Mouse (Mus musculus) CH12F3 (cell line): ENCODE results near the gene Map3k11.

Experiments used
- in situ Hi-C: fragments of 300-500 bp; cut with MboI; formaldehyde crosslinking; loops from 2 replicates; pipeline ENCODE4 v1.14.3; 2020; ENCODE audit warnings: low sequenced_read_pairs

The Map3k11 gene

DNA sequence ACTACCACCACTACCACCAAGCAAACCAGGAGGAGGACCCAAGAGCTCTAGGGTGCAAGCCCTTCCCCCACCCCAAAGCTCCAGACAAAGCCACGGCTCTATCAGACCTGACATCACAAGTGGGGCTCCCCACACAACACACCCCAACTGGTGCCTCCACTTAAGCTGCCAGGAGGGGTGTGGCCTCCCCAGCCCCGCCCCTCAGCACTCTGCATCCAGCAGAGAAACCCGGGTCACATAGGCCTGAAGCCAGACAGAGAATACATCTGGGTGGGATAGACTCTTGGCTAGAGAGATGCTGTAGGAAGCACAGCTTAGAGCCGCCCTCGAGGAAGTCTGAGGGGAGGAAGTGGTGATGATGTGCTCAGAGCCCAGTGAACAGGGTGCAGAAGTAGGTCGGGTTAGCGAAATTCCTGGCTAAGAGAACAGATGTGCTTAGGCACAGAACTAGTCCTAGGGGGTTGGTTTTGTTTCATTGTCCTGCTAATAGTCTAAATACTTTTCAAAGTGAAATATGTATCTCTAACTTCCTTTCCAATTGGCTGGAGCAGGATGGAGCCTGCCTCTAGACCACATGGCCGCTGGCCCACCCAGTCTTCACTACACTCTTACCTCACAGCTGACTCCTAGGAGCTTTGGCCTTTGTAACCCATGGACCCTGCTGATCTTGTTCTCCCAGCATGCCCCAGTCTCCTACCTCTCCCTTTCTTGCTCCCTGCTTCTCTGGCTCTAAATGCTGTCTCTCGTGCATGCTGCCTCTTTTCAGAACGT, 16.4 kb downstream of the Map3k11 start:
- in situ Hi-C loops: no loop called here

DNA sequence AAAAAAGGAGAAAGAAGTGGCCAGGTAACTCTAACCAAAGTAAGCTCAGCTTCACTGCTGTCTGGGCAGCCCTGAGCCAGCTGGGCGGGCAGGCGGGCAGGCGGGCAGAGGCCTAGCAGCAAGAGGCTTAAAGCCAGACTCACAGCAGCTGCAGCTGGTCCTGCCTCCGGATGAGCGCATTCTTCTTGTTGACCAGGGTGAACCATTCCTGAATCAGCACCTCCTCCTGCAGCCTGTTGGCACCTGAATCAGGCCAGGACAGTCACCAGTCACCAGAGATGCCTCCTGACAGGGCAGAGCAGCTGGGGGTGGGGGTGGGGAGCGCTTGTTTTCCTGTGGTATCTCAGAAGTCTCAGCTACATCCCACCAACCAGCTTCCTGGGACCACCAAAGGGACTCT, 21.5 kb downstream of the Map3k11 start:
- in situ Hi-C loops: no loop called here

DNA sequence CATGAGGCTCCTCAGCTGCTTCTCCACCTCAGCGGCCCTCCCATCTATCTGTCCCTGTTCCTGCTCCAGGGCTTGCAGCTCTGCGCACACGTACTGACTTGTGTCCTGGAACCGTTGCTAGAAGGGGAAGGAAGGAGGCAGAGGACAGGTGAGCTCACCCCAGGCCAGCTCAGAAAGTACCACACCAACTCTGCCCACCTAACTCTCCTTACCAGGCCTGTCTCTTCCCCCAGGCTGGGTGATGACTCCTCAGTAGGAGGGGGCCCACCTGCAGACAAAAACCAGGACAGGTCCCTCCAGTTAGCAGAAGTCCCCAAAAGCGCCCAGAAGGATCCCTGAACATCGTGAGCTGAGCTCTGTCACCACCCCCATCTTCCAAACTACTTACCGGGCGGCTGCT, 22.0 kb downstream of the Map3k11 start:
- in situ Hi-C loops: no loop called here

DNA sequence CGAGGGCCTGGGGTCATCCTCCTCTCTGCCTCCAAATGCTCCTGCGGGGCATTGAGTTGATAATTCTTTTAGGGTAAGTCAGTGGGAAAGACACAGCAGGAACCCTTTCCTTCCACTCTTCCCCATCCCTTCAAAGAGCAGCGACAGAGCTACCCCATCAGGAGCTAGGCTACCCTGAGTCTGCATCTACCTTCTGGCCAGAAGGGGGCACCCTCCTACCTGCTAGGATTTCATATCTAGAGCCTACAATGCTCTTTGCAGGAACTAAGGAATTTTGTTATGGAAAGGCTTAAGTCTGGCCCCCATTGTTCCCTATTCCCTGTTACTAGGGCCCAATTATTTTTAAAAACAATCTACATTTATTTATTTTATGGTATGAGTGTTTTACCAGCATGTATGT, 22.7 kb downstream of the Map3k11 start:
- in situ Hi-C loops: no loop called here

DNA sequence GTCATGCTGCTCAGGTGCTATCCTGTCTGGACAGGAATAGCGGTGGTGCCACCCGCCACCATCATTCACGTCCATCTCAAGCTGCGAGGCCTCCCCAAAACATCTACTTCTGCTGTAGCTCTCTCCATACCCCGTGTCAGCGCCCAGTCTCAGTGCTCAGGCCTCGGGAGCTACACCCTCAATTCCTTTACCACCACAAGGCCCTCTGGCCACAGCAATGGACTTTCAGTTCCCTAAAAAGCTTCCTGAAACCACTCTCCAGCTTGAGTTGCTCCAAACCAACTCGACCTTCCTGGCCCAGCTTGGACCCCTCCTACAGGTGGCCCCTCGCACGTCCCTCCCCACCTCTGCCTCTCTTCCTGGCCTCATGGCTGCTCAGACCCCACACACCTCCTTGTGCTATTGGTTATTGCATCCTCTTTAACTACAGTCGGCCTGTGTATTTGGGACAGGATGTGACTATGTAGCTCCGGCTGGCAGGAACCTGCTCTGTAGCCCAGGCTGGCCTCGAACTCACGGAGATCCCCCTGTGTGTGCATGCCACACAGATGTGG, 23.4 kb downstream of the Map3k11 start:
- in situ Hi-C loops: no loop called here

DNA sequence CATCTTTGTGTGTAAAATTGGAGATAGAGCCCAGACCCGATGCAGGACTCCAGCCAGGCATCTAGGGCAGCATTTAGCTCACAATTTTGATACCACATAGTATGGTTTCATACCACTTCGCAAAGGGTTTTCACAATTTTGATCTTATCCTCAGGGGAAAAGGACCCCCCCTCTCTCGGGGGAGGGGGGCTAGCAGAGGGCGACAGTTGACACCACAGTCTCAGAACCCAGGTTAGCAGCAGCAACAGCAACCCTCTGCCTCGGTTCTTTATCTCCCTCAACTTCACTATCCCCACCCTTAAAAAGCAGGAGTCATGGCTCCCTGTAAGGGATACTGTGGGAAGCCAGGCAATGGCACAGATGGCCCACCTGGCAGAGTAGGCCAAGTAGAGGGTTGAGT, 24.7 kb downstream of the Map3k11 start:
- in situ Hi-C loops: no loop called here

DNA sequence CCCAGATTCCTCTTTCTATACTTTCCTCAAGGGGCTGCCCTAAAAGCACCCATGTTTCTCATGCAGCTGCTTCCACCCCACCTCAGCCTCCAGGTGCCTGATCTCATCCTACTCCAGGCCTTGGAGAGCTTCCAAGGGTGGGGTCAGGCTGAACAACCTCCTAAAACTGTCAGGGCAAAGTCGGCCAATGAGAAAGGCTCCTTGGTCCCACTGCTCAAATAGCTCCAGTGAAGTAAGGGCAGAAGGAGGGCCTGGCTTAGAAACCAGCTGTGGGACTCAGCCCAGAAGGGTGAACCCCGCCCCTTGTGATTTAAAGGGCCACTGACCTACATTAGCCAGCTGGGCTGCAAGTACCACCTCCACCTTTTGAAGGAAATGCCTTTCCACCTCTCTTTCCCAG, 25.2 kb downstream of the Map3k11 start:
- in situ Hi-C loops: no loop called here

DNA sequence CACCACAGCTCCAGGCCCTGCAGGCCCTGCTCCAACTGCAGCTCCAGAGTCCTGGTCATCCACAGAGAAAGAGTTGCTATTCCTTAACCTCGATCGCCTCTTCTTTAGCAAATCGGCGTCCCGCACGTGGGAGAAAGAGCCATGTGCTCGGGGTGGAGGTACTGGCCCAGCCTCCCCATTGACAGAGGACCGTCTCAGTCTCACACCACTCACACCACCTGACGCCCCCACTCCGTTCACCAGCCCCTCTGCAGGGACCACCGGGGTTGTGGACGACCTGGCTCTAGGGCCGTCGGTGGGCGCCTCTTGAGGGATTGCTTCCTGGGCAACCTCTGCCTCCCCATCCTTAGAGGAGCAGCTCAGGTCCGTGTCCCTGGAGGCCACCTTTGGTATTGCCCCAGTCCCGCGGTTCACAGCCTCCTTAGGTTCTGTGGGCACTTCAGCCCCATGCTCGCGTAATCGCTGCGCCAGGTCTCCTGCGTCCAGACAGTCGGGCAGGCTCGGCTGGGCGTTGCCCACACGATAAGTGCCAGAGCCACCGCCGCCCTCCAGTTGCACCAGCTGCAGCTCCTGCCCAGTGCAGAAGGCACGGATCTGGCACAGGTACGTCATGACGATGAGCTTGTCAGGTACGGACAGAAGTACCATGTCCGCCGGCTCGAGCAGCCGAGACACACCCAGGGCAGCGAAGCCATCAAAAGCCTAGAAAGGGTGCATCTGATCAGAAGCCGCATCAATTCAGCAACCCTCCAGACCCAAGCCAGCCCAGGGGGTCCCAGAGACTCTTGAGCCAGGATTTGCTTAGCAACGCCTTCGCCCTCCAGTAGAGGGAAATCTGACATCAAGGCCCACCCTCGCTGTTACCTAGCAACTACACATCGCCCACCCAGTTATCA, 27.5 kb downstream of the Map3k11 start:
- in situ Hi-C loops: no loop called here

DNA sequence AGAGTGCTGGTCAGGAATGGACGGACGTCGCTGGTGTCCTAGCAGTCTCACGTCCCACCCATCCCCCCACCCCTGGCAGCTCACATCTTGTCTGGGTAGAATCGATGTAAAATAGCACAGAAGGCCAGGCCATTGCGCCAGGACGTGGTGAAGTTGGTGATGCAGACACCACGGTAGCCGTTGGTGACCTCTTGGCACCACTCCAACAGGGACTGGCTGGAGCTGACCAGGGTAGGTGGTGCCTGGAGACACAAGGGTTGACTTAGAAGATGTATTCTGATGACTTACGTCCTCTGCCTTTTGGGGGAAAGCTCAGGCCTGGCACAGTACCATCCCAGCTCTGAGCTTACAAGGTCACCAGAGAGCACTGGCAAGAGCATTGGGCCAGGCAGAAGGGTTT, 28.4 kb downstream of the Map3k11 start:
- in situ Hi-C loops: no loop called here

DNA sequence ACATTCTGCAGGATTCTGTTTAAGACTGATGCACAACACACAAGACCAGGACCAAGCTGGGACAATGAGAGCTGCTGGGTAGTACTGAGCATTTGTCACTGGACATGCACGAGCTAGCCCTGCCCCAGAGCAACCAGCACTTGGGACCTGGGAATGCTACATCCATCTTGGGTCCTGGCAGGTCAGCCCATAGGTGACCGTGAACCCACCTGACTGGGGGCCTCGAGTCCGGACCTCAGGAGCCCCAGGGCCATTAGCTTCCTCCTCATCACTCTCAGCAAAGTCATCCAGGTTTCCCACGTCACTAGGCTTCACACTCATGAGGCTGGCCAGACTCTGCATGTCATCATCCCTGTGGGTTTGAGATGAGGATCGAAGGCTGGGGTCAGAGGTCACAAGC, 32.7 kb downstream of the Map3k11 start:
- in situ Hi-C loops: no loop called here

DNA sequence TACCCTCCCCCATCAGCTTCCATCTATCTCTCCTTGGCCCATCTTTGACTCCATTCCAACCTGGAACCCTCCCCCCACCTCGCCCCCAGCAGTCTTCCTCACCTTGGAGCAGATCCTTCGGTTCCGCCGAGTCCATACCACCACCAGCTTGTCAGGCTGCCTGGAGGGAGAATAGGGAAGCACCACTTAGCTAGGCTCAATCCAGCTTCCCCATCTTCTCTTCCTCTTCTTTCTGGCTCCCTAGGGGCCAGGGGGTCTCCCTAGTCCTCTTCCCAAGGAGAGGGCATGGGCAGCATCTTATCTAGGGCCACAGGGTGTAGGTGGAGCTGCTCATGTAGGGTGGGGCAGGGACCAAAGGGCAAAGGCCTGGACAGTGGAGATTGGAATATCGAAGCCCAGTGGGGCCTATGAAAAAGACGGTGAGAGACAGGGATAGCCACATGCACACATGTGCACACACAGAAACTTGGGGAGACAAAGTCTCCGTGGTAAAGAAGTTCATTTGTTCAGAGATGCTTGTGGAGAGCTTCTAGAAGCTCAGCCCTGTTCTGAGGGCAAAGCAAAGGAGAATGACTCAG, 34.4 kb downstream of the Map3k11 start:
- in situ Hi-C loops: no loop called here

DNA sequence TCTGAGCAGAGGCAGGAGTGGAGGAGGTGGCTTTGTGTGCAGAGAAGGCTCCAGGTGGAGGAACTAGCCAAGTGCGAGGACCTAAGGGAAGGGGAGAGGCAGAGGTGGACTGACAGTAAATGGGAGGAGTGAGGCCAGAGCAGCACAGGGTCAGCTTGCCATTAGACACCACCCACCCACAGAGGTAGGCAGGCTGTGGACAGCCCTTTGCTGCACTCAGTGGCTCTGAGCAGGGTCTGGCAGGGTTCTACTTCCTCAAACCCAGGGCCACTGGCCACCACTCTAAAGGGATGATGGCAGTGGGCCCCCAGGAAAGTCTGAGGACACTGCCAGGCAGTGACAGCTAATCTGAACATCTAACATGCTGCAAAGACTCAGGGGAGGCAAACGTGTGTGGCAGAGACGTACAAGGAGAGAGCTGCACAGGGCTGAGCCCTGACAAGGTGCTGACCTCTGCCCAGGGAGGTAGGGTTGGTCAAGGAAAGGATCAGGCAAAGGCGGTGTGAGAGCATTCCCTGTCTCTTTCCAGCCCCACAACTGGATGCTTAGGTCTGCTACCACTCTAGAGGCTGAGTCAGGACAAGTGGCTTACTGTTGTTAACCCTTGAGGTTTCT, 35.5 kb downstream of the Map3k11 start:
- in situ Hi-C loops: no loop called here

DNA sequence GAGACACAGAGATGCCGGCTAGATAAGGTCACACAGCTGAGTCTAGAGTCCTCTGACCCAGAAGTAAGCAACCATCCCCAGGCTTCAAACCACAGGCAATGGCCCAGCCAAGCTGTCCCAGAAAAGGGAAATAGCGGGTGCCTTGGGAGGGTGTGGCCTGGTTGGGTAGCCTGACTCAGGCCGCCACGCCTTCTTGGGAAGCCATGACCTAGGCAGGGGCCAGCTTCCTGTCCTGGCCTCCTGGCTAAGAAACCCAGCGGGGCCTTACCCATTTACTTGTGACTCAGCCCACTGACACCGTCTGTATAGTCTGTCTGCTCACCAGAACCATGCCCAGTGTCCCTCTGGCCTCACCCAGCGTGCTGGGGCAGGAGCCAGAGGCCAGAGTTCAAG, 36.0 kb downstream of the Map3k11 start:
- in situ Hi-C loops: no loop called here

DNA sequence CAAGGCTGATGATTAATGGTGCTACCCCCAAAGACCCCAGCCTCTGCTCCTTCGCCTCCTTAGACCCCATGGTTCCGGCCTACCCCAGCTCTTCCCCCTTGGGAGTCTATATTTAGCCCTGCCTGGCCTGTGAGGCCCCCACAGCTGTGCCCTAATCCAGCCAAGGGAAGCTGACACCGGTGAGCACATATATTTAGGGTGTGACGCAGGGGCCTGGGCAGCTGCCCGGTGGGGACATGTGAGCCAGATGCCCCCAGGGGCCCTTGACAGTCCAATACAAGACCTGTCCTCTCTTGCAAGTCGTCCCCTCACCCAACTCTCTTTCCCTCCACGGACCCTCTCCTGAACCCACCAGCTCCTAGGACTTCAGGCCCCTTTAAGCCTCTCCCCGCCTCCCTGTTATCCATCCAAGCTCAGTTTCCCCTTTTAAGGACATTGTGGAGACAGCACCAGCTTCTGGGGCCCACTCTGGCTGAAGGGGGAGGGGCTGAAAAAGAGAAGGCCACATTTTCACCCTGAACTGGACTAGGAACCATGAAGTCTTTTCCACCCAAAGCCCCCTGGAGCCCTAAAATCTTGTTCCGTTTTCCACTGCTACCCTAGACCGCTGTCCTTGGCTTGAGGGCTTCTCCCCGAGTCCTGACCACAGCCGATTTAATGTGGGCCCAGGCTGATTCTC, 36.6 kb downstream of the Map3k11 start:
- in situ Hi-C loops: no loop called here

DNA sequence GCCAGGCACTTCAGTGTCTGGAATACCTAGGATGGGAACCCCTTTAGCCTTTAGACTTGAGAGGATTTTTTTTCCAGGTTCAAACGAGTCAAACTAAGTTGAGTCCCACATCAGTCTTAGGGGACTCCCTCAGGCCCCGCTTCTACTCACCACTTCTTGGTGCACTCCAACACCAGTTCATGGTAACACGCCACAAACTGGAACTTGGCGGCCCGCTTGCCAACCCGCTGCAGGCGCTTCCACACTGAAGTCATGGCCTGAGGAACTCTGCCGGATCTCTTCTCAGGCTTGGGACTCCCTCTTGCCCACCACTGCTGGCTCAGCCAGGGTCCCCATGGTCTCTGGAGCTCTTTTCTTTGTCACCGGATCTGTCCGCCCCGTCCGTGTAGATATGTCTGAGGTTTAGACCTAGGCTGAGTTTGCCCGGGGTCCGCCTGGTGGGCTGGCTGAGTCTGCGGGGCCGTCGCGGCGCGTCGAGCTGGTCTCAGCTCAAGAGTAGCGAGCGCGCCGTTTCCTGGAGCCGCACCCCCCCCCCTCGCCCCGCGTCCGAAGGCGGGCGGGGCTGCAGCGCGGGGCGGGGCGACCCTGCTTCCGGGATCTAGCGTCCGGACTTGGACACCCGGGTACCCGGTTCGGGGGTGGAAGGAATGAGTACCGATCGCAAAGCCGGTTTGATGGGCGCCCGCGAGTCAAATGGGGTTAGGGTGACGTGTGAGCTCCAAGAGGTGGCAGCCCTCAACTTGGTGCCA, 37.4 kb downstream of the Map3k11 start, which contains the start of gene Ehbp1l1:
Gene Ehbp1l1, minus strand, starts transcription at position 551 of the 749 bp plus-strand sequence.
- in situ Hi-C loops: no loop called here

DNA sequence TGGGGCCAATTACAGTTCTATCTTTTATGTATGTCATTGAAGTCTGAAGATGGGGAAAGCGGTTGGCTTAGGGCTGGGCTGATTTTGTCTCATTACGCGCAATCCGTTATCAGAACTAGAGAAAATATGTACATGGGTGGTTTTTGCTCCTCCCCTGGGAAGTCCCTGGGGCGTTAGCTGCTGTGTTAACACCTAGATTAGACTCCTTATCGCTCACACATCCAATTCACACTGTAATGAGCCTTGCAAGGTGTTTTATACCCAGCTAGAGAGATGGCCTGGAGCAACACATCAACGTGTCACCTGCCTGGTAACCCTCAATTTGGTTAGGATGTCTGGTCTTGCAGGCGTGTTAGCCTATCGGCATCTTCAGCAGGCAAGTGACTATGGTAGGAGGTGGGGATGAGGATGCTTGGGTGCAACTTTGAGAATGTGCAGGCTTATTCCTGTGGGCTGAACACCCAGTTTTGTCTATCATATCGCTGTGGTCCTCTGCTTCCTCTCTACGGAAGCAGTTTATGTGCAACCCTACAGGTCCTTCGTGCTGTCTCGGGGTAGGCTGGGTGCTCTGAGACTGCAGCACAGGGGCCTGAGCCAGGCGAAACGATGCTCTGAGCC, 38.5 kb downstream of the Map3k11 start:
- in situ Hi-C loops: no loop called here

DNA sequence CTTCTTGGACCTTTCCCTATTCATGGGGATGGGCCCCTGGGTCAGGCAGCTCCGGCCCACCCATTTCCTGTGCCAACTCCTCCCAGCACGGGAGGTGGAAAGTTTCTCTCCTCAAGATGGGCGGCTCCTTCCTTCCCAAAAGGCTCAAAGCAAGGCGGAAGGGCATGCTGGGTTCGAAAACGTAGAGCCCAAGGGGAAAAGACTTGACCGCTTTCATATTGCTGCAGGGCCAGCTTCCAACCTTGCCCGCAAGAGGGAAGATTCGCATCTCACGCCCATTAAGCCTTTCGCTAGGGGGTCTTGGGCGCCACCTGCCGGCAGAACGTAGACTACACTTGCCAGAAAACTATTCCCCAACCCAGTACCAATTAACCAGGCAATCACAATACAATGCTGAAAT, 39.2 kb downstream of the Map3k11 start:
- in situ Hi-C loops: no loop called here

DNA sequence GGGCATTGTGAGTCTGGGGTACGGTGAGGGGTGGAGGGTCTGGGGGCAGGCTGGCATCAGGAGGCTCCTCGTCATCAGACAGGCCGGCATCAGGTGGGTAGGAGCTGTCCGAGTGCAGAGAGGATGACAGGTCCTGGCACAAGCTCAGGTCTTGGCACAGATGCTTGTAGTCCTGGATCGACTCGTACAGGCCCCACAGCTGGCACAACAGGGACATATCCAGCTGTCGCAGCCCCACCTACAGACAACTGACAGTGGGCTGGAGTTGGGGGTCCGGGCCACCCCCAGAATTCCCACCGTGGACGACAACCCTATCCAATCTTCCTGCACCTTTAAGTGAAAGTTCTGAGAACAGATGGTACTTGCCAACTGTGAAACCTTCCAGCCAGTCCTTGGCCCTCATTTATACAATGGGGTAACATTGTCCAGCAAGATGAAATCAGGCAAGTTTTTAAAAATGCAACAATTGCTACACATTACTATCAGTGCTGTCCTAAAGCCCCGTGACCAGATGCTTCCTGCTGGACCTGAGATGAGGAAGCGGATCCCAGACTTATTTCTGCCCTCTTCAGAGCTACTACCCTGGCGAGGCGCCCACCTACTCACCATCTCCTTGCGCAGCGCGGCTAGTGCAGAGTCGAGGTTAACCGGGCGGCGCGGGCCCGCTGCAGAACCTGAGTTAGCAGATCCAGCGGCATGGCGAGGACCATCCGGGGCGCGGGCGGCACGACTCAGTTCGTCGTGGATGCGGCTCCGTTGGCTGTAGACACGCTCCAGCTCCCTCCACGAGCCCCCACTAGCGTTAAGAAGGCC, 40.3 kb downstream of the Map3k11 start:
- in situ Hi-C loops: no loop called here

DNA sequence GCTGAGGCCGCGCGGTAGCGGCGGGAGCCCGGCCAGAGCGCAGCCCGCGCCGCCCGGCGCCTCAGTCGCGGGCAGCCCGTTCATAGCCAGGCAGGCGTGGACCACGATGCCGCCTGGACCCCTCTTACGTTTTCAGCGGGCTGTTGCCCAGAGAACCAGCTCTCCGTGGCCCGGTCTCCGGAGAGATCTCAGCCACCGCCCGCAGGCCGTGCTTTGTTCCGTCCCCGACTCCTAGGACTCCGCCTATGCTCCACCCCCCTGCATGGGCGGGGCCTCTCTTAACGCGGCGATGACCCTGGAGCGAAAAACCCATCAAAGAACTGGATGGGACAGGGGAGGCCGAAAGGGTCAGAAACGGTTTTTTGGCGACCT, 40.9 kb downstream of the Map3k11 start, which contains the start of gene Fam89b:
Gene Fam89b, minus strand, starts transcription at position 210 of the 372 bp plus-strand sequence.
- in situ Hi-C loops: no loop called here
